Mouse (Mus musculus) spleen, embryonic (tissue): ENCODE data around the gene Runx3.

Source experiments
- CTCF ChIA-PET: fragments of 350-600 bp; sonication (Branson Sonifier 250); formaldehyde crosslinking; loops from one replicate; lab custom pipeline; 2022; lab: Charles Lee

The Runx3 gene

DNA sequence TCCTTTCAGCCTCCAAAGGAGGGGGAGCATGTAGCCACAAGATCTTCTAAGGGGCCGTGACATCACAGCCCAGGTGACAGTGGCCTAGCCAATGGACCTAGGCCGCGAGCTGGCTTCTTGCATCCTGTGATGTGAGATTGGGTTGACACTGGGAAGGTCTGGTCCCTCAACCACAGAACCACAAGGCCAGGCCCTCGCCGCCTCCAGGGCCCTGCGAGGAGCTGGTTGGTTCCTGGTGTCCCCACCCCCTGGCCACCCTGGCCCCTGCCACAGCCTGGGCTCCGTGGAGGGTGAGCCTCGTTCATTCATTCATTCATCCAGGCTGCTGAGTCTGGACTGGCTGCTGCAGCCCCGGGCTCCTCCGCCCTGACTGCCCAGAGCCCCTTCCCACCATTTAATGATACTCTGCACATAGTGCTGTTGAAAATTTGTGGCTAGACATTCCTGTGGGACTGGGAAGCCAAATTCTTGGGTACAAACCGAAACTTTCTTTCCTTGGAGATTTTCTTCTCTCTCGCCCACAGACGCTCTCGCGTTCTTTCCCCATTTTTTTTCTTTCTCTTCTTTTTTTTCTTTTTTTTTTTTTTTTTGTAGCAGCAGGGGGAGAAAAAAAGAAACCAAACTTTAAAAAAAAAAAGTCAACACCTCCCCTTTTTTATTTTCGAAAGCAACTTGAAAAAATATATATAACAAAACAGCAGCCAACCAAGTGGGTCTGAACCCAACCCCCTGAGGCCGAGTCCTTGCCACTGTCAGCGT, at the start of gene Runx3:
Gene Runx3 (plus strand): TSS at position 311 of the 759 bp plus-strand sequence.
- CTCF ChIA-PET: interaction anchor here (1.0 kb wide), 1 partner anchor 8 kb away, joined by 4 read pairs; no protein-coding TSS in a partner anchor

DNA sequence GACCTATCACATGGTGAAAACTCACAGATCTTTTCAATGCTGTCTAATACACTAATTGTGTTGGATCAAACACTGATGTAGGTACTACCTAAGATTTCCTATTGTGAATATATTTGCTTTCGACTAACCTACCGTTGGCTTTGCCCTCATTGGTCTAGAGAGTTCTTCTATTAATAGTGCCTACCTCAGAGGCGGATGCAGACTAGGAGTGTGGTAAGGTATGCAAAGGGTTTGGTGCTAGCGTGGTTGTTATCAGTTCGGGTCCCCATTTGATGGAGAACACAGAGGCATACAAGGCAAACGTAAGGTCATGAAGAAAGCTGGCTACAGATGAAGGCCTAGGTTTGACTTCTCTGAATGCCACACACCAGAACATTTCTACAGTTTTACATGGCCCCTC, 47.8 kb upstream of the Runx3 start:
- CTCF ChIA-PET: no interaction called here

DNA sequence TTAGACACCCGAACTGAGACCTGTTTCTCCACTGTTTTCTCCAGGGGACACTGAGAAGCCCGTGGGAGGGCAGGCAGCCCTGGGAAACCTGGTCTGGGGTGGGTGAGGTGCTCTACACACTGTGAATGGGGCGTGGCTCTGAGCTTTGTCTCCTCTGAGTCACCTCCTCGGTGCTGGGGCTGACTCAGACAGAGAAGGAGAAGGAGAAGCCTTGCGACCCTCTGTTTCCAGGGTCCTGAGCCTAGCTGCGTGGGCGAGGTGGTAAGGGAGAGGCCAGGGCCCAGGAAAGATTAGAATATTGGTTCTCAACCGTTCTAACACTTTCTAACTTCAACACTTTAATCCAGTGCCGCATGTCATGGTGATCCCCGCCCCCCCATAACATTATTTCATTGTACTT, 46.9 kb upstream of the Runx3 start:
- CTCF ChIA-PET: no interaction called here

DNA sequence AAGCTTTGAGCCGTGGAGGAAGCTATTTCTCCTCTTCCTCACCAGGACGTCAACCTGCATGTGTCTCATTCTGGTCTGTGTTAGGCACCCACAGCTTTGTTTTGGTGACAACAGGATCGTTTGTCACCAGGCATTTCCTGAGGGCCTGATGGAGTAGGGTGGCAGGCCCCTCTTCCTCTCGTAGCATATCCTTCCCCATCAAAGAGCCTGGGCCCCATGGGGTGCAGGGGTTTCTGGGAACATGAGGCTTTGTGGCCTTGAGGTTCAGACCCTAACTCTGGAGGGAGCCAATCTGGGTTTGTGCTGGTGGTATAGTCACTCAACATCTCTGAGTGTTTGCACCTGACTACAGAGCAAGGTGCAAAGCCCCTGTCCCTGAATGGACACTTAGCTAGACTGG, 45.8 kb upstream of the Runx3 start:
- CTCF ChIA-PET: no interaction called here

DNA sequence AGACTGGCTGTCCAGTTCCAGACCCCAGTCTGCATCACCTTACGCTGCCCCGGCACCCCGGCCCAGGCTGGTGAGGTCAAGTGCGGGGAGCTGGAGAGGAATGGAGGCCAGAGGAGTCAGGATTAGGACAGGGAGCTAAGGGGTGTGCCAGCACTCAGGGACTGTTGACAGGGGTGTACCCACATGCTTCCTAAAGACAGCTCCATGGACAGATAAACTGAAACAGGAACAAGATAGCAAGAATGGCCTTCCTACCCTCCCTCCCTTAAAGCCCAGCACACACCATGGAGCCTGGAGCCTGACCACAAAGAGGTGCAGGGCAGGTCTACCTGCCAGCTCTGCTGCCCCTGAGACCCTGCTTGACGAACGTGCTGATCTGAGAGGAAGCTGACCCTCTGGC, 45.1 kb upstream of the Runx3 start:
- CTCF ChIA-PET: no interaction called here

DNA sequence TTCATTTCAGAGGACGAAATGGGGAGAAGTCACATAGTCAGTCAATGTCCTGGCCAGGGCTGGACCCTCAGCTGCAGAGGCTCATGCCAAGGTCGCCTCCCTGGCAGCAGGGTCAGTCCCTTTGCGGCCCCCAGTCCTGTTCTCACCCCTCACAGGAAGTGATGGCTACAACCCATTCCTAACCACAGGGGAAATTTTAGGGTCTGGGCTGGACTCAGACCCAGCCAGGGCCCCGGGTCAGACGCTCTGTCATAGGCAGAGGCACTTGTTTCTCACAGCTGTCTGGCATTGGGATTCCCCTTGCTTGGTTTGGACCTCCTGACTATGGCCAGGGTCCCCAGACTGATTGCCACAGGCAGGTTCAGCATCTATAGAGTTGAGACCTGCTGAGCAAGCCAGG, 43.8 kb upstream of the Runx3 start:
- CTCF ChIA-PET: interaction anchor here (0.6 kb wide), 1 partner anchor 26 kb away, joined by 3 read pairs; no protein-coding TSS in a partner anchor

DNA sequence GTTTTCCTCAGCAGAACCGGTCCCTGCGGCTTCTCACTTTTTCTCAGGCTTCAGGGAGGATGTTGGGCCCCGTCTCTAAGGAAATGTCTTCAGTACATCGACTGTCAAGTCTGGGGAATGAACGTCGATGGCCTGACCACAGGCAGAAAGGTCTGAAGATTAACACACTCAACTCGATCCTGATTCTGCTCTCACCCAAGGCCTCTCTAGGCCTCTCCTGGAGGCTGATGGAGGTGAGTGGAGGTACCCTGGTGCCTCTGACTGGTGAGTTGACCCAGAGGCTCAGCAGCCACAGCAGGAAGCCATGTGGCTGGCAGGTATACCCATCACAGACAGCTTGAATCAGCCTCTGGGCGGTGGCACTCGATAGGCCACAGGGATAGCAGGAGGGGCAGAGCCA, 43.3 kb upstream of the Runx3 start:
- CTCF ChIA-PET: no interaction called here

DNA sequence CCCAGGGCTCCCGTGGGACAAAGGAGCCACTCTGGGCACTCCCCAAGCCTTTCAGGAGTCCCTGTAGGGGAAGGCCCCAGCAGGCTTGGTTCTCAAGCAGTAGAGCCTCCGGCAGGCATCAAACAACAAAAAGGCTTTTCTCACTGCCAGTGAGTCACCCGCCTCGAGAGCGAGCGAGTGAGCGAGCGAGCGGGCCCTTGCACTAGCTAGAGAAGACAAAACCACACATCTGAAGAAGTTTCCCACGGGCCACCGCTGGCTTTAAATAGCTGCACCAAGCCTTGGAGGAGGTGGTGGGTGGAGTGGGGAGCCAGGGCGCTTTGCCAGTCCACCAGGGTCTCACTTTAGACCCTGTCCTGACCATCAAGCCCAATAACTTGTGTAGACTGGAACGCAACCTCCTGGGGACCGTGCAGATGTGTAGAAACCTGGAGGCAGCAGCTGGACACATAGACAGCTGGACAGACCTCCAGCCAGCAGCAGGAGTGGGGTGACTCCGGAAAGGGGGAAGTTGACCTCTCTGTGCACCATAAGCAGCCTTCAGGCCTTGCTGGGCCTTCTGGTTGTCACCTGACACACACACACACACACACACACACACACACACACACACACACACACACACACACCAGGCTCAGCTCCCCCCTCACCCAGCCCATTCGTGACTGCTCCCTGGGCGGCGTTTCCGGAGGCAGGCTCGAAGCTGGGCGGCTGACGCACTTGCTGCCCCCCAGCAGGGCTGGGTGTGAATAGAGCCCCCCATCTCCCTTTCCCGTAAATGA, 40.4 kb upstream of the Runx3 start:
- CTCF ChIA-PET: interaction anchor here (0.6 to 0.7 kb wide), 2 partner anchors 9 to 68 kb away, joined by 4 read pairs; no protein-coding TSS in a partner anchor

DNA sequence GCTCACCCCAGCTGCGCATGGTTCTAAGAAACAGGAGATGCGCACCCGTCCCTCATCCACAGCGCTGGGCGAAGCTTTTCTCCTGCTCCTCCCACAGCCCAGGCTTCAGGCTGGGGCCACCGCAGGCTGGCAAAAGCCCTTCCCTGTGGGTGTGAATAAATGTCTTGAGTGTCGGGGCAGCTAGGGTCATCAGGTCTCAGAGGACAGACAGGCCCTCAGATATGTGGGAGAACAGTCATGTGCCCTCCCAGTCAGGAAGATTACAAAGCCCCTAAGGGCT, 39.9 kb upstream of the Runx3 start:
- CTCF ChIA-PET: interaction anchor here (0.6 to 0.7 kb wide), 2 partner anchors 8 to 69 kb away, joined by 4 read pairs; no protein-coding TSS in a partner anchor

DNA sequence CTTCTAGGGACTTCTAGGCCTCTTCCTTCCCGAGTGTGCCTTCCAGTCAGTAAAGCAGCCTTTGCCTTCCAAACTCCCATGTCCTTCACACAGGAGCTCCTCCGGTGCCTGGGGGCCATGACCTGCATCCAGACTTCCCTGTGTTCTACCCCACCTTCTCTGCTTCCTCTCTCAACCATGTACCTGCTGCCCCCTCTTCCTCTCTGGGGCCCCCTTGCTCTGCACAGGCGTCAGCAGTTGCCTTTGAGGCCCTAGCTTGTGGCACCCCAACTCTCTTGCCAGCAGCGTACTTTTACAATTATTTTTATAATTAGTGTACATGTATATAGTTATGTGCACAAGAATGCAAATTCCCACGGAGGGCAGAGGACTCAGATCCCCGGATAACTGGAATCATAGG, 37.4 kb upstream of the Runx3 start:
- CTCF ChIA-PET: interaction anchor here (0.6 kb wide), 1 partner anchor 73 kb away, joined by 6 read pairs; no protein-coding TSS in a partner anchor

DNA sequence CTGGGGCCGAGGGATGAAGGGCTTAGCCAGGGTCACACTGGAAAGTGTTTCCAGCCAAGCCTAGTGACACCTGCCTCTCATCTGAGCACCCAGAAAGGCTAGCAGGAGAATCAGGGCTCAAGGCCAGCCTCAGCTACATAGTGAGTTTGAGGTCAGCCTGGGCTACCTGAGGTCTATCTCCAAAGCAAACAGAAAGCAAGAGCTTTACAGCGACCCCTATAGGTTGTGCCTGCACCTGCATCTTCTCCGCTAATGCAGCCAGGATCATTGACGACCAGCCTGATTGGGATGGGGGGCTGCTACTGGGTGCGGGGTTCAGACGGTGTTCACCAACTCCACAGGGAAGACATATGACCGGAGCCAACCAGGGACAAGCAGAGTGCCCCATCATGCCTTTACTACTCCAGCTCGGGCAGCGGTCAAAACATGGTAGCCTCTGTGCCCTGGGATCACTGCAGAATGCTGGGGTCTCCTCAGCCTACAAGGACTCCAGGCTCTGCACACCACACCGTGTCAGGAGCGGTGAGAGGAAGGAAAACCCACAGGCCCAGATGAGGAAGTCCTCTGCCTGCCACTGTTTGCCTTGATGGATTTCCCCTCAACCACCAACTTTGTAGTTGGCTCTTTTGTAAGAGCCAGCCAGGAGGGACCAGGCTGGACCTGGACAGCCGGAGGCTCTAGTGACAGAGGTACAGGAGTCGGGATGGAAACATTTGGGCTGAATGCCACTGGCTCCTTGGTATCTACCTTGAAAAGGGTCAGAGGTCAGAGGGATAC, 35.2 kb upstream of the Runx3 start:
- CTCF ChIA-PET: no interaction called here

DNA sequence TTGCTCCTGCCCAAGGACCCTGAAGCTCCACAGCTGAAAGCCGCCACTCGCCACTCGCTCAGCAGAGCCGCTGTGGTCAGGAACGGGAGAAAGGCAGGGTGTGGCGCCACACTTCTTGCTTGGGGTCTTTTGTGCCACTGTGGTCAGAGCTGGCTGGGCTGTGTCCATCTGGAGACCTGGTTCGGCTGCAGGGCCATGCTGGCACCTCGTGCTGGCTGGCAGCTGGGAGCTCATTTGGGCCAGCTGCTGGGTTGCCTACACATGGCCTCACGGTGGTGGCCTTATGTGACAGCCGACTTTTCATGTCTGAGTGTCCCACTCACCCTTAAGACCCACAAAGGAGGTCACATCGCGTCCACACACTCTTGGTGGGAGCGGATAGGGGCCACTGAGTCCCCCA, 29.8 kb upstream of the Runx3 start:
- CTCF ChIA-PET: interaction anchor here (0.7 kb wide), 3 partner anchors 24 to 230 kb away, joined by 3 to 7 read pairs (median 3); no protein-coding TSS in a partner anchor

DNA sequence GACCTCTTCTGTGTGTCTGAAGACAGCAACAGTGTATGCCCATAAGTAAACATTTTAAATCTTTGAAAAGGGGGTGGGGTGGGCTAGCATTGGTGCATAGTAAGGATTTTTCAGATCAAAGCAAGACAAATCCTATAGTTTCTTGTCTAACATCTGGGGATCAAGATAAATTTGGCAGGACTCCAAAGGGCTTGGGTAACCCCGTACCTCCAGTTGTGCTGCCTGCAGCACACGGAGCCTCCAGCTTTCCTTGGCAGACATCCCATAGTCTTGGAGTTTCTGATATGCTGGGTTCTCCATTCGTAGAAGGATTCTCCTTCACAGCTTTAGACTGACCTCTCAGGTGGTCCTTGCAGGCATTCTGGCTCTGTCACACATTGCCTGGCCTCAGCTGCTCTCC, 27.6 kb upstream of the Runx3 start:
- CTCF ChIA-PET: no interaction called here

DNA sequence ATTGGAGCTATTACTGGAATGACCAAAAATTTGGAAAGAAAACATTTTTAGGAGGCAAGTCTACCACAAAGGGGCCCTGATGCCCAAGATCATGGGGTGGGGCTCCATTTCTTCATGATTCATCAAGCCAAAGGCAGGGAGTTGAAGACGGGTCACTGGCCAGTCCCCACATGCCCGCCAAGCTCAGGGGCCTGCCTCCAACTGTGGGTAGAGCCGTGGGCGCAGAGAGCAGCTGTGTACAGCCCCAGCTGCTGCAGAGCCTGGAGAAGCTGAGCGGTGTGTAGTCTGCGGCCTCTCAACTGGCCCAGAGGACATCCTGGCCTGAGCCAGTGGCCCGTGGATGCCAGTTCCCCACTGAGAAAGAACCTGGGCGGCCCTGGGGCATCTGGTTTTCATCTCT, 24.8 kb upstream of the Runx3 start:
- CTCF ChIA-PET: interaction anchor here (0.7 kb wide), 1 partner anchor 19 kb away, joined by 4 read pairs; no protein-coding TSS in a partner anchor

DNA sequence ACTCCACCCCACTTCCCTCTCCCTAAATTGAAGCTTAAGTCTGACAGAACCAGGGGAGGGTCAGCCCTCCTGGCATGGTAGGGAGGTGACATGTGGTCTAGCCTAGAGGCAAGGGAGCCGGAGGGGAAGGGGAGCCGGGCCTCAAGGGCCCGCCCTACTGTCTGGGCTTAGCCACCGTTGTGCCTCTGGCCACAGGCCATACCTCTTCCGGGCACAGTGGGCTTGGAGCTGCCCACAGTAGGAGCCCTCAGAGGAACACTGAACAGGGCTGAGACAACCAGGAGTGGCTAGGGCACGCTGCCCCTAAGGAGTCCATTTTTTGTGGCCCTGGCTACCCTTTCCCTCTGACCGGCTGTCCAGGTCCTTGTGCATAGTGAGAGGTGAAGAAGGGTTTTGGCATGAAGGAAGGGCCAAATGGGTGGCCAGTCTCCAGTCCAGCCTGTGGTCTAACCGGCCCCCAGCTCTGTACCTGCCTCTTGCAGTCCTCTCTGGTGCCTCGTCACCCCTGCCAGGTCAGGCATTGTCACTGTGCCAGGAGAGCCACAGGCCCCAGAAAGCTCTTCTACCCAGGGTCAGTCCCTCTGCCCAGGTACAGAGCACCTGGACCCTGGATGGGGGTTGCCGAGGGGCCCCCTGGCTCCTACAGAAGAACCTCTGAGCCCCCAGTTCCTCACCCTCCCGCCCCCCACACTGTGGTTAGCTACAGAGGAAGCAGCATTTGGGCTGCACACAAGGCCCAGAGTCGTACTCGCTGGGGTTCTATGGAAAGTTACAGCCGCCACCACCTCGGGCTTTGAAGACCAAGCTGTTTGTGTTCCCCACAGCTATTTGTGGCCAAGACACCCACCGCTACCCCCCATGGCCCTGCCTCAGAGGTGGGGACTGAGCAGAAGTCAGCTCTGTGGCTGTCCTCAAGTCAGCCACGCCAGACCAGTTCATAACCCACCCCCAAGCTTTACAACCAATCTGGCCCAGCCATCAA, 22.3 kb upstream of the Runx3 start:
- CTCF ChIA-PET: interaction anchor here (0.5 to 1.5 kb wide), 2 partner anchors 10 kb away, joined by 3 to 15 read pairs; no protein-coding TSS in a partner anchor

DNA sequence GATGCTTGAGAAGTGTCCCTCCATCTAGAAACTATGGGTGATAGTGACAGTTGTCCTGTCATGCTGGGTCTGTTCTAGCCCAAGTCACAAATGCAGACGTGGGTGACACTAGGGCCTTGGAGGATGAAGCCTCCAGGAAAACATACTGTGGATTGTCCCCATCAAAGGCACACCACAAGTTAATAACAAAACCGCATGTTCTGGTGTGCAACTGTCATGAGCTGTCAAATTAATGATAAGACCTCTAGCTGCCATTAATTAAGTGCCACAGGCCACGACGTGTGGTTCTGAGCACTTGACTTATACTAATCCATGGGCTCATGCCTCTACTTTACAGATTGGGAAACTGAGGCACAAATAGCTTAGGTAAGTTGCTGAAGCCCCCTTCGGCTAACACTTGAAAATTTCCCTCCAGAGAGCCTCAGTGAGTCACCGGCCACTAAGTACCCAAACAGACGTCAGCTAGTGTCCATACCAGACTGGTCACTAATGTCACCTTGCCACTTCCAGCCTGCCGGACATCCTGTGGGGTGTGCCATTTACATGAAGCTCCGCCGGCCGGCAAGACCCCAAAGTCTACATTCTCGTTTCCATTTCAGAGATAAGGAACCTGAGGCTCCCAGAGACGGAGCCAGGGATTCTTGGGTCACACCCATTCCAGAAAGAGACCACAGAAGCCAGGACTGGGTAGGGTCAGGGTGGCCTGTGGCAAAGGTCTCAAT, 18.3 kb upstream of the Runx3 start:
- CTCF ChIA-PET: no interaction called here

DNA sequence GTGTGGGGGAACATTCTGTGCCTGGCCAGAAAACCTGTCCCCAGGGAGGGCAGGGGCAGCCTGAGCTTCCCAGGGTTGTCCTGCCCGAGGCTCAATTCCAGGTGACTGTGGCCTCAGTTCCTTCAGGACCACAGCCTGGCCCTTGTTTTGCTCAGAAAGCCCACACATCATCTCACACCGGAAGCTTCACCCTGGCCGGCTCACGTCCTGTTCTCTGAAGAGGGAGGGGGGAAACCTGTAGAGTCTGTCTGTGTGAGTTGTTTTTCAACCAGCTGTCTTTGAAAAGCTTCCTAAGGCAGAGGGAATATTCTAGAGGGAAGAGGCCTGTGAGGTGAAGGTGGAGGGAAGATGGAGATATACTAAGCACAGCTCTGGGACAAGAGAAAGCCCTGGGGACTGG, 17.7 kb upstream of the Runx3 start:
- CTCF ChIA-PET: interaction anchor here (0.7 kb wide), 1 partner anchor 26 kb away, joined by 3 read pairs; no protein-coding TSS in a partner anchor

DNA sequence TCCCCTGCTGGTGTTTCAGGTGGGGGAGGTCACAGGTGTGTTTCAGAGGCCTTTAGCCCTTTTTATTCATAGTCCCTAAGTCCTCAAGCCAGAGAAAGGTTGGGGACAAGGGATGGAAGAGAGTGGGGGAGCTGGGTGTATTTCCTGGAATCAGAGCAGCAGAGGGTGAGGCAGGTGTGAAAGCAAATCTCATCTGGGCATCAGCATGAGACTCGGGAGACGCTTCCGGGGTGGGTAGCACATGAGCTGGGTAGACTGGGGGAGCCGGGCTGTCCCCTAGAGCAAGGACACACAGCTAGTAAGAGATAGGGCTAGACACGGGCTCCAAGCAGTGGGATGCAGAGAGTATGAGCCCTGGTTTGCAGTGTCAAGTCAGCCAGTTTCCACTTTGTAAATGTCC, 16.7 kb upstream of the Runx3 start:
- CTCF ChIA-PET: no interaction called here

DNA sequence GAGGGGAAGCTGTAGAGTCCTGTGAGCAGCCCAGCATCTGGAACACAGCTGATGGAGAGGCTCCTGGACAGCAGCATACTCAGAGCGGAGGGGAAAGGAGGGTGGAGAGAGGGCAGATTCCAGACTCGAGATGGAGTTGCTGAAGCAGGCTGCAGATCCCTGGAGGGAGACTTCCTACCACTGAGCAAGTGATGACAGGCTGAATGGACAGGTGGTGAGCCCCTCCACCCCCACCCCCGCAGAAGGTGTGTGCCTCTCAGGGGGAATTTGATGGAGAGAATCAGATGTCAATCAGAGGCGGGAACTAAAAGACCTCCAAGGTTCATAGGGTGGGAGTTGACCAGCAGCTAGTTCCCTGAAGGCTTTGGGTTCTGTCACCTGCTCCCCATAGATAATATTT, 13.5 kb upstream of the Runx3 start:
- CTCF ChIA-PET: interaction anchor here (0.6 kb wide), 2 partner anchors 10 to 786 kb away, joined by 3 read pairs; no protein-coding TSS in a partner anchor

DNA sequence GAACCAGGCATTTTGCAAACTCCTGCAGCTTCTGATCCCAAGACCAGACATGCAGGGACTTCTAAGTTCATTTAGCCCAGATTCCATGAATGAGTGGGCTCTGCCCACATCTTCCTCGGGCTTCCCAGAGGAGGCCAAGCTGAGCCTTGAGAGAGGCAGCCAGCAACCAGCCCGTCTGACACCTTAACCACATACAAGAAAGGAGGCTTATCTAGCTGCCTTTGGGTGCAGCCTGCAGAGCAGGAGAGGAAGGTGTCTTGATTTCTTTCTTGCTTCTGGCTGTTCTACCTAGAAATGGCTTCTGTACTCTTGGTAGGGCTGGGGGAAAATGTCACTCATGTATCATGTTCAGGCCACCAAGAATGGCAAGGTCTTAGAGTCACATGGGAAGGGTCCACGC, 11.8 kb upstream of the Runx3 start:
- CTCF ChIA-PET: interaction anchor here (0.5 to 0.8 kb wide), 2 partner anchors 8 to 10 kb away, joined by 6 to 15 read pairs; no protein-coding TSS in a partner anchor
